In the genomic region with DNA sequence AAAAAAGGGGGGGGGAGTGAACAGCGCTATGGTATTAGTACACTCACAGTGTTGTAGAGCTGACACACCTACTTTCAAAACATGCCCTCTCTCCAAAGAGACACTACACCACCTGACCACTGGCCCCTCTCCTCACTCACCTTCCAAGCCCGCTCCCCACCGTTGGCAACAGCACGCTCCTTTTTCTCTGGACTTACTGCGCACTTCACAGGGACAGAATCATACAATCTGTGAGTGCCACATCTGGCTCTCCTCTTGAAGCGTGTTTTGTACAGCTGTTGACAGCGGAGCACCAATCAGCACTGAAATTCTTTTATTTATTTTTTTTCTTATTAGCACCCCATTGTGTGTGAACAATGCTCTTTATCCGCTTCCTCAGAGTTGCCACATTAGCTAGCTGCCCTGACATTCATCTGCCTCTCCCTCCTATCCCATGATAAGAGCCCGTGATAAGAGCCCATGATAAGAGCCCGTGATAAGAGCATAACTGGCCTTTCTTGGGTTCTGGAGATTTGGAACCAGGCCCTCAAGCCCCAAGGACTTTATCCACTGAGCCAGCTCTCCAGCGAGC, we compare ENCODE assay signal across 9 mouse cellular contexts. TPM values are rescaled to one million over a fixed set of nuclear protein-coding genes. Genes with fewer than 3 reads are reported as not detected.
DNase-seq lines count a peak whose midpoint lies in the region.
"Had no signal": no experiment of that assay in that cellular context is flagged by ENCODE, and none has a peak within 500 bp of the region (broad histone marks: within the 10 kb centered on the region; RNA-seq: fewer than 3 reads in every experiment).

No protein-coding gene starts in this region.

- 0 out of 2 replicates have a peak overlapping the region, but pooled peaks have one; percentile 30 for H3K27ac ChIP-seq in hindbrain, embryonic 10.5 days

- no peaks in the 10 kb centered on the region for H3K27me3 ChIP-seq in hindbrain, embryonic 10.5 days (ENCODE audit: insufficient read depth, poor library complexity, severe bottlenecking)

- H3K9me3 ChIP-seq in hindbrain, embryonic 10.5 days, result no peaks in the 10 kb centered on the region

- DNase-seq in embryo, embryonic 10.5 days (ENCODE audit: low spot score), result peak; percentile 13
- DNase-seq in embryo, embryonic 11 days, result no peak
- peak; percentile 53 for DNase-seq in MN1 (ENCODE audit: low spot score)
- no peak for DNase-seq in hindbrain, embryonic 10.5 days (ENCODE audit: low spot score)
- DNase-seq in lung, postnatal 14 days, result peak; percentile 32
- no peak for DNase-seq in spleen, postnatal 10 days (ENCODE audit: low spot score in 2 of 2)
- no peak for DNase-seq in yolk sac, embryonic 10.5 days (ENCODE audit: low spot score)
- no peak for DNase-seq in frontal cortex, postnatal 14 days (ENCODE audit: low spot score in 2 of 2)

- no peaks in the 10 kb centered on the region for H3K36me3 ChIP-seq in hindbrain, embryonic 10.5 days

- peaks cover 36% of the 10 kb centered on the region for H3K4me1 ChIP-seq in hindbrain, embryonic 10.5 days (replicated peaks)

- H3K4me3 ChIP-seq in hindbrain, embryonic 10.5 days, result peak overlapping the region; percentile 16; the same call in 1 of the 2 replicates

- WGBS in hindbrain, embryonic 10.5 days, result 46% methylated on average over 11 of the region's 11 CpGs

RNA-seq across cellular contexts. Expression of gene Scd3, which starts 43.4 kb away (rescaled TPM):
- polyA plus RNA-seq in hindbrain, embryonic 10.5 days (2016; fragmentation: Nextera tagmentation; extraction: Ambion mirVana), result 0.52 and 1.1 TPM in 2 replicates
- polyA plus RNA-seq: small intestine, adult 2 months had no signal

RNA-seq across cellular contexts. Expression of gene Scd2, which starts 47.0 kb away (rescaled TPM):
- polyA plus RNA-seq in hindbrain, embryonic 10.5 days (2016; fragmentation: Nextera tagmentation; extraction: Ambion mirVana), result 333 and 352 TPM in 2 replicates

RNA-seq across cellular contexts. Expression of gene Pkd2l1, which starts 54.2 kb away (rescaled TPM):
- 0.29 and 0.34 TPM in 2 replicates for polyA plus RNA-seq in hindbrain, embryonic 10.5 days (2016; fragmentation: Nextera tagmentation; extraction: Ambion mirVana)

Comparison
In these comparisons a context has a peak if more than half of its experiments do, and no peak if none do; other contexts are left out.
1. DNase-seq: peak in embryo, embryonic 10.5 days (single experiment), MN1 (single experiment) and lung, postnatal 14 days (single experiment); none in embryo, embryonic 11 days (single experiment), hindbrain, embryonic 10.5 days (single experiment), spleen, postnatal 10 days (0 of 2), yolk sac, embryonic 10.5 days (single experiment) and frontal cortex, postnatal 14 days (0 of 2).